Mouse (Mus musculus) kidney, embryonic 16.5 days (tissue): ENCODE data around the gene Syt6. TPM values are rescaled to one million over a fixed set of nuclear protein-coding genes. Genes with fewer than 3 reads are reported as not detected.
A peak's percentile ranks its signal among the peaks of the same experiment; 100 is the strongest.

ENCODE experiments used
- ATAC-seq: fragments of 200-750 bp; cut with Nextera tagmentation; 2 replicates; pipeline ENCODE4 v1.8.0; 2017; ENCODE audit warnings: moderate TSS enrichment; ENCODE audit not compliant: low FRiP score, low TSS enrichment
- H3K27ac ChIP-seq: fragments of 300-500 bp; sonication (generic); 2 replicates; pipeline ENCODE4 v1.5.1; 2014; ENCODE audit warnings: low read length
- H3K27me3 ChIP-seq: fragments of 300-500 bp; sonication (generic); 2 replicates; pipeline ENCODE4 v1.6.1; 2014; ENCODE audit warnings: low read length, control low read depth, mixed read lengths; ENCODE audit not compliant: insufficient read depth
- H3K36me3 ChIP-seq: fragments of 300-500 bp; sonication (generic); 2 replicates; pipeline ENCODE4 v1.6.1; 2014; ENCODE audit warnings: low read length, control low read depth, mixed read lengths; ENCODE audit not compliant: insufficient read depth
- H3K4me1 ChIP-seq: fragments of 300-500 bp; sonication (generic); 2 replicates; pipeline ENCODE4 v1.6.1; 2014; ENCODE audit warnings: low read length, control low read depth, mixed read lengths; ENCODE audit not compliant: insufficient read depth
- H3K4me2 ChIP-seq: fragments of 300-500 bp; sonication (generic); replicated peaks from 2 replicates; pipeline ENCODE4 v1.6.1; 2014; ENCODE audit warnings: low read depth, low read length
- H3K4me3 ChIP-seq: fragments of 300-500 bp; sonication (generic); 2 replicates; pipeline ENCODE4 v1.5.1; 2014; ENCODE audit warnings: mild to moderate bottlenecking, low read length
- H3K9ac ChIP-seq: fragments of 300-500 bp; sonication (generic); replicated peaks from 2 replicates; pipeline ENCODE4 v1.6.1; 2014; ENCODE audit warnings: low read length
- H3K9me3 ChIP-seq: fragments of 300-500 bp; sonication (generic); 2 replicates; pipeline ENCODE4 v1.6.1; 2016; ENCODE audit warnings: low read length, control low read depth
- WGBS: fragments of 180-500 bp; shearing (Covaris S2); extraction: QIAGEN DNeasy Blood & Tissue Kit; methylation state at CpG from one replicate; pipeline ENCODE4 v1.1.7; 2014; 5-methylcytosine and 5-hydroxymethylcytosine counted together
- polyA plus RNA-seq: library from polyadenylated mRNA; unstranded; fragments of >200 nt; fragmentation: Nextera tagmentation; extraction: Ambion mirVana; gene quantifications from 2 replicates; pipeline ENCODE4 v1.2.1, GENCODE M21; 2015

The Syt6 gene
- polyA plus RNA-seq, 1 experiment from 2014 or later, result 0.10 TPM

DNA sequence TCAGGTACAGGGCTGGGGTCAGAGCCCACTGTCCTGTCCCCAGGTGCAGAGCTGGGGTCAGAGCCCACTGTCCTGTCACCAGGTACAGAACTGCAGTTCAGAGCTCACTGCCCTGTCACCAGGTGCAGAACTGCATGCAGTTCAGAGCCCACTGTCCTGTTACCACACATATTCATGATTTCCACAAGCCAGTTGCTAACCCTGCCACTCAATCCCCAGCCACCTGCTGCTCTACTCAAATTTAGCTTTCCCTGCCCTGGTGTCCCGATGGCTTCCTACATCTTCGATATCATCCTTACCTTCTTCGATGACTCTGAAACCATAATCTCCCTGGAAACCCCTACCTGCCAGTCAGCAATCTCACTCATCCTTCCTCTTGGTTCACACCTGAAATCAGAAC lies 88.4 kb downstream of the Syt6 start:
- H3K4me3 ChIP-seq, result no peak overlapping the region
- no peaks in the 10 kb centered on the region for H3K9me3 ChIP-seq
- H3K9ac ChIP-seq, result no peak overlapping the region
- no peak overlapping the region for H3K27ac ChIP-seq
- H3K4me2 ChIP-seq, result no peak overlapping the region
- H3K27me3 ChIP-seq, result no peaks in the 10 kb centered on the region
- no peaks in the 10 kb centered on the region for H3K36me3 ChIP-seq
- 96% methylated on average over 3 of the region's 3 CpGs for WGBS
- no peak for ATAC-seq
- no peaks in the 10 kb centered on the region for H3K4me1 ChIP-seq

DNA sequence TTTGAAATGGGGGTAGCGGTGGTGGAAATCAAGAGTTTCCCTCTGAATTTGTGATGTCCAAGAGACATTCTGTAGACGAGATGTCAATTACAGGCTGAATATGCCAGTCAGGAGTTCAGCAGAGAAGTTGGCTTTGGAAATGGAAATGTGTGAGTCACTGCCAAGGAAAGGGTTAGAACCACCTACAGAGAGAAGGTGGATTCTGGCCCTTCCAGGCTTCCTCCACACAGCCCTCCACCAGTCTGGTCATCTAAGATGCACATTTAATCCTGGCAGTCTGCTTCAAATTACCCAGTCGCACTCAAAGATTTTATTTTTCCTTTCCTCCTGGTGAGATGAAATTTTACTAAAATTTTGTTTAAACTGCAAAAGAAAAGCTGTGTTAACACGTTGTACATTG lies 97.1 kb downstream of the Syt6 start:
- 78% methylated on average over 4 of the region's 4 CpGs for WGBS
- no peak for ATAC-seq
- Histone ChIP-seq H3K4me2 (no peak overlapping the region), H3K9ac (no peak overlapping the region), H3K4me1 (no peaks in the 10 kb centered on the region), H3K9me3 (0 out of 2 replicates have a peak, but pooled peaks cover 2% of the 10 kb centered on the region), H3K36me3 (no peaks in the 10 kb centered on the region), H3K27me3 (no peaks in the 10 kb centered on the region), H3K27ac (no peak overlapping the region), H3K4me3 (no peak overlapping the region)

DNA sequence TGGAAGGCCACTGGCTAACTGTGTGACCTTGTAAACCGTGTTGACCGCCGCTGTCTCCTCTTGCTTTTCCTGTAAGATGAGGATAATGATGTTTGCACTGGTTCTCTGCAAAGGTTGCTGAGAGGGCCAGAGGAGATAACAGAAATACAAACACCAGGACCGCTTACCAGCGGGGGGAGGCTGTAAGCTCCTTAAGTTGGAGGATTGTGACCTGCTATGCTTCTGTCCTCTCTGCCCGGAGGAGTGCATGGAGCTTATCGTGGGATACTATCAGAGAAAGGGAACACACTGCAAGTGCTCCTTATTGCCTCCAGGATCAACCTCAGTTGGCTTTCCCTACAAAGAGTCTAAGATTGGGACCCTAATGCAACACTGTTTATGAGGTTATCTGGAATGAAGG lies 97.7 kb downstream of the Syt6 start:
- Histone ChIP-seq H3K4me2 (no peak overlapping the region), H3K27ac (no peak overlapping the region), H3K9ac (no peak overlapping the region), H3K27me3 (no peaks in the 10 kb centered on the region), H3K4me1 (no peaks in the 10 kb centered on the region), H3K9me3 (0 out of 2 replicates have a peak, but pooled peaks cover 2% of the 10 kb centered on the region), H3K4me3 (no peak overlapping the region), H3K36me3 (no peaks in the 10 kb centered on the region)
- ATAC-seq, result no peak
- 29% methylated on average over 7 of the region's 7 CpGs for WGBS

DNA sequence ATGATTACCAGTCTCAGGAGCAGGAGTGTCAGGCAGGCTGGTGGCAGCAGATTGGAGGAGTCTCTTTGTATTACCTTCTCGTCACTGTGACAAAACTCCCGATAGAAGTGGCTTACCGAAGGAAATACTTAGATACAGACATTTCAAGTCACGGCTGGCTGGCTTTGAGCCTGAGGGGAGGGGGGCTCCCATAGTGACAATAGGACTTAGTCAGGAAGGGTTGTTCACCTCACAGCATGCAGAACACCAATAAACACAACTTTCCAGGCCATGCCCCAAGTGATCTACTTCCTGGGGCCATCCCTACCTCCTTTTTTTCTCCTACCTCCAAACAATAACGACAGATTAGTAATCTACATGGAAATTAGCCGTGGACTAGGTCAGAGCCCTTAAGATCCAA lies 103.8 kb downstream of the Syt6 start:
- no peak overlapping the region for H3K9ac ChIP-seq
- no peaks in the 10 kb centered on the region for H3K9me3 ChIP-seq
- no peak for ATAC-seq
- peaks cover 9% of the 10 kb centered on the region for H3K4me1 ChIP-seq
- WGBS, result 23% methylated on average over 6 of the region's 6 CpGs
- H3K27ac ChIP-seq, result no peak overlapping the region
- H3K4me2 ChIP-seq, result no peak overlapping the region
- no peak overlapping the region for H3K4me3 ChIP-seq
- H3K27me3 ChIP-seq, result no peaks in the 10 kb centered on the region
- no peaks in the 10 kb centered on the region for H3K36me3 ChIP-seq

DNA sequence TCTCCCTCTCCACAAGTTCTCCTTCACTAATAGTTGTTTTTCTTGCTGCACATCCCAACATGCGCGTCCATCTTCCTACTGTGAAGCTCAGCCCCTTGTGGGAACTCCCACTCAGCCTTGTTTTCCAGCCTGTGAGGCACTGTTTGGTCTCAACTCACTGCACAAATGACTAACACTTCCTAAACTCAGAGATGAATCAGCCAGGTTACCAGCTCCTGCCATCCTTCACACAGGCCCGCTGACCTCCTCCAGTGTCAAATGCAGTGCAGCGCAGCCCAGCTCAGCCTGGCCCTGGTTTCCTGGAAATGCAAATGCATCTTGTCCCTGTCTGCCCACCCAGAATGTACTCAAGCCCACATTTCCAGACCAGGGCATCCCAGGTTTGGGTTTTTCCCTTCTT lies 107.4 kb downstream of the Syt6 start:
- Histone ChIP-seq H3K9me3 (no peaks in the 10 kb centered on the region), H3K4me3 (no peak overlapping the region), H3K27ac (no peak overlapping the region), H3K9ac (no peak overlapping the region), H3K27me3 (no peaks in the 10 kb centered on the region), H3K36me3 (no peaks in the 10 kb centered on the region), H3K4me1 (peaks cover 11% of the 10 kb centered on the region), H3K4me2 (no peak overlapping the region)
- ATAC-seq, result peak; percentile 64
- WGBS, result 26% methylated on average over 4 of the region's 4 CpGs

DNA sequence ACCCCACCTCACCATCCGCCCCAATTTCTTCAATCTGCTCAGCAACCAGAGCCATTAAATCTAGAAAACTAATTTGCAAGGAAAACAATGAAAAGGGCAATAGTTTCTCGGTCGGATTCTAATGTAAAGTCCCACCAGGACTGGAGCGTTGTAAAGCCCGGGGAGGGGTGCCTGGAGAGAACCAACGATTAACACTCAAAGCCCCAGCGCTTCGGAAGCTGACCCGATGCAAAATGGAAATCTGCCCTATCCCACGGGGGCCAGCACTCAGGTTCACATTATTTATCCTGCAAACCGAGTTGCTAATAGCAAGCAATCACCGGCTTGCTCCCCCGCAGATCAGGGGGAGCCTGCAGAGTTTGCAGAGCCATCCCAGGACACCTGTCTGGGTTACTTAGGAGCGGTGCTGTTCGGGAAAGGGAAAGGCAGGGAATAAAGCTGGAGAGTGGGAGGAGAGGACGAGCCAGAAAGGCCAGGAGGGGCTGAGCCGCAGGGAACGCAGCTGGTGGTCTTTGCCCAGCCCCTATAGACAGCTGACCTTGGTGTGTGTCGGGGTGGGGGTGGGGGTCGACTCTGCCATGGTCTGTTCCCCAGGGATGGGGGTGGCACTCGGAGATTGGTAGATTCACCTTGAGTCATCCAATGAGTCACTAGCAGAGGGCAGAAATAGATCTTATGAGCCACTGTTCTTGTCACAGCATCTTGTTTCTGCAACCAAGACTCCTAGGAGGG lies 108.4 kb downstream of the Syt6 start:
- H3K4me2 ChIP-seq, result peak overlapping the region; percentile 45
- H3K27ac ChIP-seq, result no peak overlapping the region
- peak; percentile 61 for ATAC-seq
- H3K9me3 ChIP-seq, result no peaks in the 10 kb centered on the region
- peaks cover 11% of the 10 kb centered on the region for H3K4me1 ChIP-seq
- no peaks in the 10 kb centered on the region for H3K36me3 ChIP-seq
- H3K27me3 ChIP-seq, result no peaks in the 10 kb centered on the region
- no peak overlapping the region; the same call in 1 of the 2 replicates for H3K9ac ChIP-seq
- H3K4me3 ChIP-seq, result peak overlapping the region; percentile 18; the same call in 1 of the 2 replicates
- 2% methylated on average over 21 of the region's 21 CpGs for WGBS

DNA sequence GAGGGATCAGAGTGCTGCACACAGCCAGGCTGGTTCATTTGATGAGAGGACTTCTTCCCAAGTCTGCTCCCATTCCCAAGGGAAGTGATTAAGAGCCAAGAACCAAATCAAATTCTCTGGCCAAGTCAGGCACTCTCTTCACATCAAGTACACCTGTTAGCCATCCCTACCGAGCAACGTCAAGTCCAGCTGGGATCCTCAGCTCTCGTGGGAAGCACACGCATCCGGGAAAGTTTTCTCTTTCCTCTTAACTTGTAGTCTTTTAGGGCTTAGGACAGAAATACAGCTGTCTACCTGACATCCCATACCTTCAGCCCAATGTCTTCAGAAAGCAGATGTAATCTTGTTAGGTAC lies 108.9 kb downstream of the Syt6 start:
- Histone ChIP-seq H3K27ac (no peak overlapping the region), H3K9me3 (no peaks in the 10 kb centered on the region), H3K4me2 (no peak overlapping the region), H3K36me3 (no peaks in the 10 kb centered on the region), H3K9ac (no peak overlapping the region), H3K4me3 (no peak overlapping the region), H3K4me1 (peaks cover 11% of the 10 kb centered on the region), H3K27me3 (no peaks in the 10 kb centered on the region)
- 26% methylated on average over 5 of the region's 5 CpGs for WGBS
- ATAC-seq, result no peak

DNA sequence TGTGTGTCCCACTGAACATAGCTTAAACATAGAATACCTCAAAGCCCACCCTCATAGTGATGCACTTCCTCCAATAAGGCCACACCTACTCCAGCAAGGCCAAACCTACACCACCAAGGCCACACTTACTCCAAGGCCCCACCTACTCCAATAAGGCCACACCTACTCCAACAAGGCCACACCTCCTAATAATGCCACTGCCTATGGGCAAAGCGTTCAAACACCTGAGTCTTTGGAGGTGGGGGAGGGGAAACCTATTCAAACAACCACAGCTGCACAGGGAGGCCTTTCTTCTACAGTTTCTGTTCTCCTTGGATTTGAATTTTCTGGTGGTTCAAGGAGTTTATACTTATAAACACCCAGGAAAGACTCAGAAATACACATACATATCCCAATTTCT lies 114.0 kb downstream of the Syt6 start:
- 76% methylated on average over 1 of the region's 1 CpGs for WGBS
- Histone ChIP-seq H3K27ac (no peak overlapping the region), H3K9ac (no peak overlapping the region), H3K9me3 (no peaks in the 10 kb centered on the region), H3K4me3 (no peak overlapping the region), H3K27me3 (no peaks in the 10 kb centered on the region), H3K4me2 (no peak overlapping the region), H3K4me1 (no peaks in the 10 kb centered on the region), H3K36me3 (no peaks in the 10 kb centered on the region)
- ATAC-seq, result no peak

DNA sequence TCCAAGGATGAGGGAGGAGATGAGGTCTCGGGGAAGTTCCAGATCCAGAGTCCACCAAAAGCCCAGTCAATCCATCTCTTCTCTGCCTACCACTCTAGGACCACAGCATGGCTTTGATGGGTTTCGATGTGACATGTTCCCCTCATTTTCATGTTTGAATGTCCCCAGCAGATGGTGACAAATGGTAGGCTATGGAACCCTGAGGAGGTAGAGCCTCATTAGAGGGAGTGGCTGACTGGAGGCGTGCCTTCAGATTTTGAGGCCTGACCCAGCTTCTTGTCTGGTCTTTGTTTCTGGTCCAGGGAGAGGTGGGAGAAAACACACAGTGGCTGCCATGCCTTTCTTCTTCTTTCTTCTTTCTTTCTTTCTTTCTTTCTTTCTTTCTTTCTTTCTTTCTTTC lies 115.5 kb downstream of the Syt6 start:
- no peak overlapping the region for H3K9ac ChIP-seq
- no peak overlapping the region for H3K4me3 ChIP-seq
- H3K36me3 ChIP-seq, result no peaks in the 10 kb centered on the region
- no peaks in the 10 kb centered on the region for H3K4me1 ChIP-seq
- no peak overlapping the region for H3K27ac ChIP-seq
- no peak for ATAC-seq
- no peaks in the 10 kb centered on the region for H3K9me3 ChIP-seq
- WGBS, result 90% methylated on average over 3 of the region's 3 CpGs
- no peak overlapping the region for H3K4me2 ChIP-seq
- H3K27me3 ChIP-seq, result no peaks in the 10 kb centered on the region
